Mouse (Mus musculus) right cerebral cortex, adult 18-20 months (tissue): Measurements from ENCODE around the gene Slc44a2.

Source experiments
- DNase-seq: peaks from one replicate; pipeline ENCODE4 v3.0.0; 2022; ENCODE audit warnings: mixed read lengths

The Slc44a2 gene

GRCm38 (mm10) chr9:21392646-21393175 is 72.2 kb downstream of the Slc44a2 start:
- no peak for DNase-seq

- no peak for DNase-seq
Measured at GRCm38 (mm10) chr9:21395692-21396091, 75.2 kb downstream of the Slc44a2 start.

GRCm38 (mm10) chr9:21397170-21397569 is 76.7 kb downstream of the Slc44a2 start:
- DNase-seq = no peak

GRCm38 (mm10) chr9:21401042-21401441 is 80.5 kb downstream of the Slc44a2 start:
- DNase-seq = no peak

- DNase-seq = no peak
Measured at GRCm38 (mm10) chr9:21402764-21403253, 82.3 kb downstream of the Slc44a2 start.

- no peak for DNase-seq
Measured at GRCm38 (mm10) chr9:21403745-21404144, 83.2 kb downstream of the Slc44a2 start.
